In genomic region chr9:40397036-40397435, GRCm38 (mm10) we compare ENCODE assay signal across 8 mouse cellular contexts.
DNase-seq lines count a peak whose midpoint lies in the region; ATAC-seq and TF ChIP-seq lines count a peak whose summit lies in the region.

No protein-coding gene starts in this region.

- peak; percentile 58 for DNase-seq in CH12.LX (ENCODE audit: extremely low read depth)
- peak; percentile 95 for DNase-seq in brain, adult 2 months (ENCODE audit: low read depth, low spot score)
- peak; percentile 71 for DNase-seq in forelimb bud, embryonic 11.5 days (ENCODE audit: low read depth, low spot score)
- DNase-seq in left cerebral cortex, postnatal 25 days (ENCODE audit: low spot score in 2 of 2): peak; percentile 84 to 91
- peak; percentile 70 to 82 for DNase-seq in right cerebral cortex, postnatal 36 days (ENCODE audit: low spot score in 2 of 2)
- DNase-seq in testis, postnatal 10 days (ENCODE audit: low spot score): no peak

- H3K27ac ChIP-seq in CH12.LX (ENCODE audit: insufficient read depth, low read depth): no peak overlapping the region
- H3K27ac ChIP-seq in hindbrain, embryonic 16.5 days (ENCODE audit: low read depth, low read length): peak overlapping the region; percentile 74

- H3K4me2 ChIP-seq in CH12.LX (ENCODE audit: insufficient read depth, low read depth, poor library complexity, severe bottlenecking): peak overlapping the region; percentile 37; the same call in 1 of the 2 replicates
- H3K4me2 ChIP-seq in hindbrain, embryonic 16.5 days (ENCODE audit: low read length): peak overlapping the region; percentile 50

- peak; percentile 71 for ATAC-seq in hindbrain, embryonic 16.5 days

- no peak for TF ChIP-seq RAD21 in CH12.LX (IDR thresholded peaks at IDR 0.05; ENCODE audit: low read depth, low read length)

- H3K4me1 ChIP-seq in CH12.LX (ENCODE audit: control insufficient read depth in 1 of 2, insufficient read depth in 2 of 2): peaks cover 0 to 12% of the 10 kb centered on the region in 2 experiments; a peak in 2 of 4 replicates
- peaks cover 13% of the 10 kb centered on the region for H3K4me1 ChIP-seq in hindbrain, embryonic 16.5 days (ENCODE audit: control insufficient read depth, insufficient read depth, low read depth, low read length)
- H3K4me1 ChIP-seq in megakaryocyte, embryonic 14.5 days: peaks cover 41% of the 10 kb centered on the region

- H3K4me3 ChIP-seq in CH12.LX (replicated peaks in 1 of 3; ENCODE audit: low read depth in 2 of 3, low read length in 2 of 3, poor library complexity in 1 of 3): peak overlapping the region; percentile 17 to 35 (median 19)
- H3K4me3 ChIP-seq in hindbrain, embryonic 16.5 days (ENCODE audit: low read length): peak overlapping the region; percentile 25
- peak overlapping the region; percentile 85 for H3K4me3 ChIP-seq in megakaryocyte, embryonic 14.5 days (replicated peaks)

- H3K79me2 ChIP-seq in CH12.LX (replicated peaks; ENCODE audit: control insufficient read depth, extremely low read depth, insufficient read depth, poor library complexity, severe bottlenecking): no peaks in the 10 kb centered on the region; the same call in 1 of the 2 replicates

- no peak for TF ChIP-seq CTCF in CH12.LX (conservative IDR thresholded peaks at IDR 0.05 in 1 of 2, IDR thresholded peaks at IDR 0.05 in 1 of 2; ENCODE audit: low read depth in 2 of 2, low read length in 2 of 2)

- intact Hi-C loops in left cerebral cortex, postnatal 25 days (cut with DNase I): loop anchor here (10.0 kb wide), 1 partner anchor 282 kb away; the partner anchor contains the start of gene Olfr984

- TF ChIP-seq EP300 in CH12.LX (IDR thresholded peaks at IDR 0.05; ENCODE audit: low read length): no peak

- H3K9ac ChIP-seq in CH12.LX (ENCODE audit: insufficient read depth, low read depth): 0 out of 2 replicates have a peak overlapping the region, but pooled peaks have one; percentile 6
- H3K9ac ChIP-seq in hindbrain, embryonic 16.5 days (ENCODE audit: low read depth, low read length): peak overlapping the region; percentile 59; the same call in 1 of the 2 replicates

- TF ChIP-seq POLR2A in CH12.LX (IDR thresholded peaks at IDR 0.05; ENCODE audit: low read depth, low read length): peak; percentile 69

- H3K36me3 ChIP-seq in CH12.LX (replicated peaks in 1 of 2; ENCODE audit: control insufficient read depth in 1 of 2, insufficient read depth in 1 of 2, low read length in 1 of 2): peaks cover 8 to 69% of the 10 kb centered on the region in 2 experiments
- H3K36me3 ChIP-seq in hindbrain, embryonic 16.5 days (ENCODE audit: control insufficient read depth, insufficient read depth, low read length): no peaks in the 10 kb centered on the region
- peaks cover 9% of the 10 kb centered on the region for H3K36me3 ChIP-seq in megakaryocyte, embryonic 14.5 days (replicated peaks; ENCODE audit: low read length)

- WGBS in hindbrain, embryonic 16.5 days: 18% methylated on average over 2 of the region's 2 CpGs

- no peaks in the 10 kb centered on the region for H3K9me3 ChIP-seq in CH12.LX (replicated peaks; ENCODE audit: low read length)
- H3K9me3 ChIP-seq in hindbrain, embryonic 16.5 days (ENCODE audit: control insufficient read depth, low read length): no peaks in the 10 kb centered on the region
- H3K9me3 ChIP-seq in megakaryocyte, embryonic 14.5 days: no peaks in the 10 kb centered on the region

- dilution Hi-C loops in CH12.LX (cut with MboI; ENCODE audit: extremely low pct_ligation_motif_present, extremely low pct_unique_long_range_greater_than_20kb, low sequenced_read_pairs): no loop called here

- in situ Hi-C loops in CH12.LX (cut with MboI; ENCODE audit: low pct_ligation_motif_present, low pct_unique_long_range_greater_than_20kb, low sequenced_read_pairs): loop anchor here (10.0 kb wide), 1 partner anchor 172 kb away; no protein-coding TSS in a partner anchor

- H3K27me3 ChIP-seq in CH12.LX (replicated peaks): no peaks in the 10 kb centered on the region
- no peaks in the 10 kb centered on the region for H3K27me3 ChIP-seq in hindbrain, embryonic 16.5 days (replicated peaks; ENCODE audit: control insufficient read depth, insufficient read depth, low read length)
- H3K27me3 ChIP-seq in megakaryocyte, embryonic 14.5 days (replicated peaks): peaks cover 2% of the 10 kb centered on the region

TF ChIP-seq in CH12.LX, 34 proteins besides CTCF, POLR2A, EP300 and RAD21:
- peak; percentile 91; the same call in 1 of the 2 replicates for TF ChIP-seq KAT2A (IDR thresholded peaks at IDR 0.05; ENCODE audit: insufficient replicate concordance, low read length)
- TF ChIP-seq GABPA (IDR thresholded peaks at IDR 0.05; ENCODE audit: insufficient replicate concordance, low read depth, low read length): peak; percentile 31; the same call in 1 of the 2 replicates
- no peak for TF ChIP-seq UBTF (IDR thresholded peaks at IDR 0.05; ENCODE audit: low read depth, low read length)
- TF ChIP-seq HCFC1 (IDR thresholded peaks at IDR 0.05; ENCODE audit: low read depth, low read length): peak; percentile 98
- no peak for TF ChIP-seq ZKSCAN1 (IDR thresholded peaks at IDR 0.05; ENCODE audit: borderline replicate concordance, low read depth, low read length)
- peak; percentile 49; the same call in 1 of the 2 replicates for TF ChIP-seq IRF4 (IDR thresholded peaks at IDR 0.05; ENCODE audit: low read depth, low read length)
- peak; percentile 82 for TF ChIP-seq ELF1 (IDR thresholded peaks at IDR 0.05; ENCODE audit: low read depth, low read length)
- TF ChIP-seq MEF2A (IDR thresholded peaks at IDR 0.05; ENCODE audit: borderline replicate concordance, low read depth, low read length): peak; percentile 14; the same call in 1 of the 2 replicates

Comparison
In these comparisons a context has a peak if more than half of its experiments do, and no peak if none do; other contexts are left out.
1. H3K4me3 ChIP-seq: peak in every context shown above with its lines; median percentile 85 in megakaryocyte, embryonic 14.5 days; 25 in hindbrain, embryonic 16.5 days; 19 in CH12.LX.